Mouse (Mus musculus) heart, embryonic 12.5 days (tissue): ENCODE measurements around the gene Ptprg. TPM values are rescaled to one million over a fixed set of nuclear protein-coding genes. Genes with fewer than 3 reads are reported as not detected.

Source experiments
- ATAC-seq: fragments of 200-750 bp; cut with Nextera tagmentation; 2 replicates; pipeline ENCODE4 v1.8.0; 2017; ENCODE audit warnings: moderate TSS enrichment, moderate library complexity; ENCODE audit not compliant: insufficient number of reproducible peaks, low FRiP score
- H3K27ac ChIP-seq: fragments of 300-500 bp; sonication (generic); 2 replicates; pipeline ENCODE4 v1.5.1; 2016; ENCODE audit warnings: mild to moderate bottlenecking, moderate library complexity; ENCODE audit not compliant: poor library complexity, severe bottlenecking
- H3K27me3 ChIP-seq: fragments of 300-500 bp; sonication (generic); replicated peaks from 2 replicates; pipeline ENCODE4 v1.6.1; 2016; ENCODE audit warnings: mild to moderate bottlenecking, moderate library complexity
- H3K36me3 ChIP-seq: fragments of 300-500 bp; sonication (generic); 2 replicates; pipeline ENCODE4 v1.6.1; 2016; ENCODE audit warnings: mild to moderate bottlenecking, moderate library complexity
- H3K4me1 ChIP-seq: fragments of 300-500 bp; sonication (generic); replicated peaks from 2 replicates; pipeline ENCODE4 v1.6.1; 2016; ENCODE audit warnings: mild to moderate bottlenecking
- H3K4me2 ChIP-seq: fragments of 300-500 bp; sonication (generic); 2 replicates; pipeline ENCODE4 v1.6.1; 2016; ENCODE audit warnings: mild to moderate bottlenecking, moderate library complexity
- H3K4me3 ChIP-seq: fragments of 300-500 bp; sonication (generic); 2 replicates; pipeline ENCODE4 v1.5.1; 2016; ENCODE audit warnings: mild to moderate bottlenecking
- H3K9ac ChIP-seq: fragments of 300-500 bp; sonication (generic); 2 replicates; pipeline ENCODE4 v1.6.1; 2016; ENCODE audit warnings: mild to moderate bottlenecking, moderate library complexity
- H3K9me3 ChIP-seq: fragments of 300-500 bp; sonication (generic); replicated peaks from 2 replicates; pipeline ENCODE4 v1.6.1; 2016; ENCODE audit warnings: mild to moderate bottlenecking, moderate library complexity
- WGBS: fragments of 180-500 bp; shearing (Covaris S2); methylation state at CpG from one replicate; pipeline ENCODE4 v1.1.7; 2016; 5-methylcytosine and 5-hydroxymethylcytosine counted together
- polyA plus RNA-seq: library from polyadenylated mRNA; unstranded; fragments of >200 nt; fragmentation: Nextera tagmentation; extraction: Ambion mirVana; gene quantifications from 2 replicates; pipeline ENCODE4 v1.2.1, GENCODE M21; 2016

Gene Ptprg
- polyA plus RNA-seq, 1 experiment from 2014 or later: 17.8 TPM

GRCm38 (mm10) chr14:11663661-11664215 is 110.4 kb downstream of the Ptprg start:
- no peak for ATAC-seq
- Histone ChIP-seq H3K4me2 (no peak overlapping the region), H3K36me3 (no peaks in the 10 kb centered on the region), H3K4me3 (no peak overlapping the region), H3K9me3 (no peaks in the 10 kb centered on the region), H3K9ac (no peak overlapping the region), H3K27ac (no peak overlapping the region), H3K4me1 (peaks cover 25% of the 10 kb centered on the region), H3K27me3 (no peaks in the 10 kb centered on the region)
- 39% methylated on average over 11 of the region's 11 CpGs for WGBS

GRCm38 (mm10) chr14:11664302-11664701 is 111.0 kb downstream of the Ptprg start:
- H3K4me2 ChIP-seq: no peak overlapping the region
- no peak overlapping the region for H3K4me3 ChIP-seq
- no peaks in the 10 kb centered on the region for H3K36me3 ChIP-seq
- no peak for ATAC-seq
- no peak overlapping the region for H3K27ac ChIP-seq
- H3K9me3 ChIP-seq: no peaks in the 10 kb centered on the region
- WGBS: 57% methylated on average over 9 of the region's 9 CpGs
- peaks cover 25% of the 10 kb centered on the region for H3K4me1 ChIP-seq
- H3K27me3 ChIP-seq: no peaks in the 10 kb centered on the region
- no peak overlapping the region for H3K9ac ChIP-seq

DNA sequence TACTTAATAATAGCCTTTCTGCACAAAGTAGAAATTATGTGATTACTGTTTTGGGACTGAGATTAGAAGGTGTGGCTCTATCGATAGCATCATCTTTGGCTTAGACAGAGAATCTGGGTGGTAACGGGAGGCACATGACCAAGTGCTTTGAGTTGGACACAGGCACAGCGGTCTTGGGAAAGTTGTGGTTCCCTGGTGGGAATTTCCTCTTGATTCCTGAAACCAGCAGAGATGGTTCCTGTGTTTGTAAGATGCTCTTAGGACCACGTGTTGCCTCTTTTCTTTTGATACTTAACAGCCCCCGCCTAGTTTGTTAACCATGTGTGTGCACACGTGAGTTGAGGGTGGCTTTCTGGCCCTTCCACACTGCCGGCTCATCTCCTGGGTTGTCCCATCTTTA is 111.7 kb downstream of the Ptprg start:
- H3K4me1 ChIP-seq: peaks cover 25% of the 10 kb centered on the region
- H3K27ac ChIP-seq: no peak overlapping the region
- no peaks in the 10 kb centered on the region for H3K9me3 ChIP-seq
- H3K9ac ChIP-seq: no peak overlapping the region
- 70% methylated on average over 7 of the region's 7 CpGs for WGBS
- no peaks in the 10 kb centered on the region for H3K36me3 ChIP-seq
- H3K27me3 ChIP-seq: no peaks in the 10 kb centered on the region
- ATAC-seq: no peak
- no peak overlapping the region for H3K4me2 ChIP-seq
- H3K4me3 ChIP-seq: no peak overlapping the region

GRCm38 (mm10) chr14:11667762-11668161 is 114.4 kb downstream of the Ptprg start:
- ATAC-seq: 0 out of 2 replicates have a peak, but pooled peaks have one; percentile 11
- Histone ChIP-seq H3K9ac (no peak overlapping the region), H3K36me3 (no peaks in the 10 kb centered on the region), H3K27ac (no peak overlapping the region), H3K4me3 (no peak overlapping the region), H3K9me3 (no peaks in the 10 kb centered on the region), H3K4me1 (peaks cover 34% of the 10 kb centered on the region), H3K27me3 (no peaks in the 10 kb centered on the region), H3K4me2 (no peak overlapping the region)
- WGBS: 19% methylated on average over 3 of the region's 3 CpGs

- no peaks in the 10 kb centered on the region for H3K36me3 ChIP-seq
- H3K27ac ChIP-seq: no peak overlapping the region
- ATAC-seq: no peak
- no peak overlapping the region; the same call in 1 of the 2 replicates for H3K9ac ChIP-seq
- H3K4me2 ChIP-seq: peak overlapping the region; percentile 20; the same call in 1 of the 2 replicates
- WGBS: 16% methylated on average over 6 of the region's 6 CpGs
- no peak overlapping the region for H3K4me3 ChIP-seq
- H3K27me3 ChIP-seq: no peaks in the 10 kb centered on the region
- H3K9me3 ChIP-seq: no peaks in the 10 kb centered on the region
- peaks cover 45% of the 10 kb centered on the region for H3K4me1 ChIP-seq
These were observed 117.5 kb downstream of the Ptprg start for GRCm38 (mm10) chr14:11670847-11671246.

DNA sequence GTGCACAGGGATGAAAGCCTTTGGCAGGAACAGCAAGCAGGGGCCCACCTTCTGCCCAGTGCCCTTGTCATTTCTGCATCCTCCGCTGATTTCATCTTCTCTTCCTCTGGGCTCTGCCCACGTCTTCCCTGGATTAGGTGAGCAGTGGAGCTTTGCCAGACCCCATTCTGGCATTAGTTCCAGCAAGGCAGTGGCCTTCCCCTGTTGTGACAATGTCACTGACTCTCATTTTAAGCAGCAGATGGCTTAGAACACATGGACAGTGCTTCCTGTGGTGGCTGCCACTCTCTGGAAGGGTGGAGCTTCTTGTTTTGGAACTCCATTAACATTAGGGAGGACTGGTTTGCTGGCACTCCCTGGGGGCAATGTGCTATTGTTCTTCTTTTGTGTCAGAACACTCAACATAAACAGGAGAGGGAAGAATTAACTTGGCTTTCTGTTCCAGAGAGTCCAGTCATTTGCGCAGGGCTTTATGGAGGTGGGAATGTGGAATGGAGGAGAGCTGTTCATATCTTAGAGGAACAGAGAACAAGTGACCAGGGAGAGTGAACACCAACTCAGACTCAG is 119.7 kb downstream of the Ptprg start:
- whole genome bisulfite sequencing: 64% methylated on average over 3 of the region's 3 CpGs
- H3K36me3 ChIP-seq: no peaks in the 10 kb centered on the region
- ATAC-seq: no peak
- H3K4me1 ChIP-seq: peaks cover 37% of the 10 kb centered on the region
- H3K4me2 ChIP-seq: no peak overlapping the region
- H3K27ac ChIP-seq: no peak overlapping the region
- no peak overlapping the region for H3K9ac ChIP-seq
- H3K9me3 ChIP-seq: no peaks in the 10 kb centered on the region
- H3K27me3 ChIP-seq: no peaks in the 10 kb centered on the region
- no peak overlapping the region for H3K4me3 ChIP-seq

- H3K4me1 ChIP-seq: peaks cover 60% of the 10 kb centered on the region
- H3K27ac ChIP-seq: no peak overlapping the region
- no peak overlapping the region for H3K4me2 ChIP-seq
- H3K27me3 ChIP-seq: no peaks in the 10 kb centered on the region
- no peaks in the 10 kb centered on the region for H3K9me3 ChIP-seq
- H3K36me3 ChIP-seq: no peaks in the 10 kb centered on the region
- H3K4me3 ChIP-seq: no peak overlapping the region
- 56% methylated on average over 4 of the region's 4 CpGs for WGBS
- no peak for ATAC-seq
- H3K9ac ChIP-seq: no peak overlapping the region
These were observed 124.9 kb downstream of the Ptprg start for GRCm38 (mm10) chr14:11678201-11678600.

DNA sequence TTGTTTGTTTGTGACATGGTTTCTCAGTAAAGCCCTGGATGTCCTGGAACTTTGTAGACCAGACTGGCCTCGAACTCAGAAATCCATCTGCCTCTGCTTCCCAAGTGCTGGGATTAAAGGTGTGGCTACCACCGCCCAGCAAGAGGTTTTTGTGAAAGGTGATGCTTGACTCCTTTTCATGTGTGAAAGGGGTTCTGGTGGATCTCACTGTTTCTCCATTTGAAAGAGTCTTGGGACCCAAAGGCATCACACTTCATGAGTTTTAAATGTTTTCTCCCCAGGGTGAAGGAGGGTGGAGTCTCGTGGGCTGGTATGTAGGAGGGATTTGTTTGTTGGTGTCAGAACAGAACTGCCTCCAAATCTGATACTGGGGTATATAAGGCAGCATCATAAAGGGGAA is 126.4 kb downstream of the Ptprg start:
- no peak overlapping the region for H3K9ac ChIP-seq
- no peaks in the 10 kb centered on the region for H3K9me3 ChIP-seq
- no peaks in the 10 kb centered on the region for H3K36me3 ChIP-seq
- no peak for ATAC-seq
- H3K4me3 ChIP-seq: no peak overlapping the region
- WGBS: 67% methylated on average over 3 of the region's 3 CpGs
- H3K27me3 ChIP-seq: no peaks in the 10 kb centered on the region
- H3K27ac ChIP-seq: no peak overlapping the region
- H3K4me1 ChIP-seq: peaks cover 72% of the 10 kb centered on the region
- no peak overlapping the region for H3K4me2 ChIP-seq

DNA sequence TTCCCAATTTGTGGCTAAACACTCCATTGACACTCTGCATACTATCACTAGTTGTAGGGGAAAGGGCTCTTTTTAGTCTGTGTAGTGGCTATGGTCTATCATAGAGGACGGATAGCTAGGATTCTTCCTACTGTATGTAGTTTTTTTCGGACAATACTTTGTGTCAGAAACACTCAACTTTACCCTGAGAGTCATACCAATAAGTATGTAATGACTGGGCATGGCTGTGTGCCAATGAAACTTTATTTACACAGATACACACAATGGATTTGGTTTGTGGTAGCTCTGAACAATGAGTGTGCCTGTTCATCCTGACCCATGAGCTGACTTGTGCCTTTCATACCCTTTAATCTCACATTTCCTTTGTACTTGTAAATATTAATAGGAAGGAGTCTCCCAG is 127.3 kb downstream of the Ptprg start:
- no peak for ATAC-seq
- H3K4me3 ChIP-seq: no peak overlapping the region
- no peaks in the 10 kb centered on the region for H3K9me3 ChIP-seq
- WGBS: 82% methylated on average over 2 of the region's 2 CpGs
- H3K4me1 ChIP-seq: peaks cover 67% of the 10 kb centered on the region
- no peak overlapping the region for H3K9ac ChIP-seq
- H3K4me2 ChIP-seq: no peak overlapping the region
- H3K27me3 ChIP-seq: no peaks in the 10 kb centered on the region
- no peaks in the 10 kb centered on the region for H3K36me3 ChIP-seq
- H3K27ac ChIP-seq: no peak overlapping the region

DNA sequence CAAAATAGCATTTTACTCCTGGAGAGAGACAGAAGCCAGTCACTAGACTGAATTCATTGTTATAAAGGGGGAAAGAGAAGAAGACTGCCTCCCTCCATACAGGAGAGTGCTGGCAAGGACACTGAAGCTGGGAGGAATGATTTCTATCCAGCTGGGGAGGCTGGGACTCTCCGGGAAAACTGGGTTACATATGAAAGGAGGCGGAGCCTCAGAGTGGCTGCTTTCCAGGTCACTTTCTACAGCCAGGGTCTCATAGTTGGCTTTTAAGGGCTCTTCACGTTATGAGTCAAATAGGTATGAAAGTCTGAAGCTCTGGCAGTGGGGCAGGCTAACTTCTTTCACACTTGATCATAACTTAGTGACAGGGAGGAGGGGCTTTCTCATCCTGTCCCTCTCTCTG is 129.1 kb downstream of the Ptprg start:
- 26% methylated on average over 3 of the region's 3 CpGs for WGBS
- no peaks in the 10 kb centered on the region for H3K9me3 ChIP-seq
- H3K4me2 ChIP-seq: peak overlapping the region; percentile 18
- H3K27me3 ChIP-seq: no peaks in the 10 kb centered on the region
- no peaks in the 10 kb centered on the region for H3K36me3 ChIP-seq
- peak overlapping the region; percentile 76 for H3K27ac ChIP-seq
- H3K4me3 ChIP-seq: no peak overlapping the region
- H3K9ac ChIP-seq: no peak overlapping the region
- H3K4me1 ChIP-seq: peaks cover 68% of the 10 kb centered on the region
- ATAC-seq: no peak; the same call in 1 of the 2 replicates

DNA sequence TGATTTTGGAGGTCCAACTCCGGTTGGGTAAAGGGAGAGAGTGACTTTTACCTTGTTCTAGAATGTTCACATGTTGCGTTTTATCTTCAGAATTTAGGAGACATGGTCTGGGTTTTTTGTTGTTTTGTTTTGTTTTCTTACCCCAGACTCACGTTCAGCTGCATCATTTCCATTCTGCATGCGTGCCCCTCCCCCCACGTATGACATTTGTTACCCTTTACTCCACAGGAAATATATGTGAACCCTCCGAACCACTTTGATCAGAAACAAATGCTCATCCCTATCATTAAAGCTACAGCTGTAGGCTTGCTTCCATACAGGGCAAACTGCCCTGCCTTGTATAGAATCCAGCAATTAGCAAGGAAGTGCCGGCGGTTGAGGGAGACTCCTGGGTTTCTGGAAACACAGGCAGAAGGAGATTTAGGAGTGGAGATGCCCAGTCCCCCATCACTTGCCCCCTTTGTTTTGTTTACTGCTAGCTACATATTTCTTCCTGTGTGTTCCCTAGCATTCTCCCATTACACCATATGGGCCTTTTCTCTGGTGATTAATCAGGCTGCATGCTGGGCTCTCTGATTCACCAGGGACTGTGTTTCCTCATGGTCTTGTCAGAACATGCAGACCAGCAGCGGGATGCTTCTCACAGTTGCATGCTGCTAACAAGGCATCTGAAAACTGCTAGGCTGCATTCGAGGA is 130.2 kb downstream of the Ptprg start:
- H3K4me3 ChIP-seq: no peak overlapping the region
- no peak for ATAC-seq
- peaks cover 66% of the 10 kb centered on the region for H3K4me1 ChIP-seq
- 36% methylated on average over 10 of the region's 10 CpGs for WGBS
- H3K27me3 ChIP-seq: no peaks in the 10 kb centered on the region
- H3K36me3 ChIP-seq: no peaks in the 10 kb centered on the region
- H3K27ac ChIP-seq: no peak overlapping the region
- H3K9me3 ChIP-seq: no peaks in the 10 kb centered on the region
- H3K9ac ChIP-seq: no peak overlapping the region
- H3K4me2 ChIP-seq: no peak overlapping the region
